Mouse (Mus musculus) CH12.LX (cell line): ENCODE measurements around the gene 1500009L16Rik. TPM values are rescaled to one million over a fixed set of nuclear protein-coding genes. Genes with fewer than 3 reads are reported as not detected.

Experiments used
- DNase-seq: peaks from one replicate; pipeline ENCODE4 v3.0.0-alpha.2; 2013; ENCODE audit errors: extremely low read depth
- H3K27ac ChIP-seq: 2 replicates; pipeline ENCODE4 v1.5.1; 2012; ENCODE audit warnings: low read depth, mild to moderate bottlenecking, control low read depth, moderate library complexity; ENCODE audit not compliant: insufficient read depth
- H3K27me3 ChIP-seq: replicated peaks from 2 replicates; pipeline ENCODE3; 2012; ENCODE audit warnings: inconsistent platforms
- H3K36me3 ChIP-seq, 2 experiments: replicated peaks in 1 of 2; 2 replicates each; pipeline versions ENCODE3 to v1.6.1; 2012; ENCODE audit warnings: inconsistent platforms in 1 of 2, low read length in 1 of 2, mild to moderate bottlenecking in 1 of 2, mixed read lengths in 1 of 2, moderate library complexity in 1 of 2; ENCODE audit not compliant: control insufficient read depth in 1 of 2, insufficient read depth in 1 of 2
- H3K4me1 ChIP-seq, 2 experiments: 2 replicates each; pipeline ENCODE4 v1.6.1; 2012; ENCODE audit warnings: inconsistent platforms in 1 of 2, moderate library complexity in 1 of 2; ENCODE audit not compliant: insufficient read depth in 2 of 2, control insufficient read depth in 1 of 2
- H3K4me2 ChIP-seq: 2 replicates; pipeline ENCODE4 v1.6.1; 2012; ENCODE audit warnings: low read depth, mild to moderate bottlenecking, control low read depth; ENCODE audit not compliant: poor library complexity, insufficient read depth, severe bottlenecking
- H3K4me3 ChIP-seq, 3 experiments: fragments of 150-350 bp in 1 of 3; sonication (generic) in 1 of 3; replicated peaks in 1 of 3; 2 replicates each; pipeline versions ENCODE3 to v1.5.1; 2011 to 2012; ENCODE audit warnings: low read depth in 2 of 3, low read length in 2 of 3, mild to moderate bottlenecking in 2 of 3, moderate library complexity in 2 of 3, control low read depth in 1 of 3, improper control_type of control experiment in 1 of 3, inconsistent platforms in 1 of 3, mixed read lengths in 1 of 3; ENCODE audit not compliant: poor library complexity in 1 of 3
- H3K79me2 ChIP-seq: replicated peaks from 2 replicates; pipeline ENCODE4 v1.6.1; 2012; ENCODE audit warnings: mild to moderate bottlenecking, moderate library complexity; ENCODE audit not compliant: control insufficient read depth, poor library complexity, insufficient read depth, severe bottlenecking; ENCODE audit errors: extremely low read depth
- H3K9ac ChIP-seq: 2 replicates; pipeline ENCODE4 v1.6.1; 2012; ENCODE audit warnings: low read depth, mild to moderate bottlenecking, control low read depth, moderate library complexity; ENCODE audit not compliant: insufficient read depth
- H3K9me3 ChIP-seq: replicated peaks from 2 replicates; pipeline ENCODE3; 2012; ENCODE audit warnings: low read length, inconsistent platforms, mixed read lengths
- CHD1 ChIP-seq: IDR thresholded peaks from 2 replicates; pipeline ENCODE4 v1.6.1; 2012; ENCODE audit warnings: low read depth, low read length, improper control_type of control experiment, inconsistent platforms
- CHD2 ChIP-seq: IDR thresholded peaks from 2 replicates; pipeline ENCODE4 v1.6.1; 2011; ENCODE audit warnings: low read length, improper control_type of control experiment
- CTCF ChIP-seq, 2 experiments: IDR thresholded peaks in 1 of 2; conservative IDR thresholded peaks in 1 of 2; 2 replicates each; pipeline ENCODE4 v1.5.1; 2011 to 2012; ENCODE audit warnings: low read depth in 2 of 2, low read length in 2 of 2, improper control_type of control experiment in 1 of 2, inconsistent platforms in 1 of 2, mild to moderate bottlenecking in 1 of 2, moderate library complexity in 1 of 2
- ELF1 ChIP-seq: IDR thresholded peaks from 2 replicates; pipeline ENCODE4 v1.6.1; 2014; ENCODE audit warnings: low read depth, mild to moderate bottlenecking, inconsistent platforms, low read length, improper control_type of control experiment
- EP300 ChIP-seq: IDR thresholded peaks from 2 replicates; pipeline ENCODE4 v1.6.1; 2011; ENCODE audit warnings: low read length, improper control_type of control experiment
- ETS1 ChIP-seq: conservative IDR thresholded peaks from 2 replicates; pipeline ENCODE4 v1.6.1; 2012; ENCODE audit warnings: low read depth, mild to moderate bottlenecking, inconsistent platforms, low read length, improper control_type of control experiment, moderate library complexity
- IRF4 ChIP-seq: IDR thresholded peaks from 2 replicates; pipeline ENCODE4 v1.6.1; 2014; ENCODE audit warnings: low read depth, mild to moderate bottlenecking, inconsistent platforms, low read length, improper control_type of control experiment
- KAT2A ChIP-seq: IDR thresholded peaks from 2 replicates; pipeline ENCODE4 v1.6.1; 2012; ENCODE audit warnings: low read length, improper control_type of control experiment, inconsistent platforms; ENCODE audit not compliant: insufficient replicate concordance
- MAFK ChIP-seq: IDR thresholded peaks from 2 replicates; pipeline ENCODE4 v1.6.1; 2011; ENCODE audit warnings: low read length, improper control_type of control experiment; ENCODE audit not compliant: insufficient replicate concordance
- MAZ ChIP-seq: IDR thresholded peaks from 2 replicates; pipeline ENCODE4 v1.6.1; 2012; ENCODE audit warnings: low read depth, mild to moderate bottlenecking, inconsistent platforms, low read length, improper control_type of control experiment, moderate library complexity
- MEF2A ChIP-seq: IDR thresholded peaks from 2 replicates; pipeline ENCODE4 v1.6.1; 2014; ENCODE audit warnings: low read depth, mild to moderate bottlenecking, inconsistent platforms, low read length, improper control_type of control experiment, borderline replicate concordance
- MXI1 ChIP-seq: IDR thresholded peaks from 2 replicates; pipeline ENCODE4 v1.6.1; 2011; ENCODE audit warnings: mild to moderate bottlenecking, low read depth, low read length, improper control_type of control experiment
- MYC ChIP-seq: IDR thresholded peaks from 2 replicates; pipeline ENCODE4 v1.6.1; 2011; ENCODE audit warnings: low read depth, mild to moderate bottlenecking, improper control_type of control experiment, low read length
- NELFE ChIP-seq: IDR thresholded peaks from 2 replicates; pipeline ENCODE4 v1.6.1; 2011; ENCODE audit warnings: low read depth, low read length, improper control_type of control experiment
- PAX5 ChIP-seq: IDR thresholded peaks from 2 replicates; pipeline ENCODE4 v1.6.1; 2012; ENCODE audit warnings: low read length, inconsistent platforms, mixed read lengths
- POLR2A ChIP-seq: IDR thresholded peaks from 2 replicates; pipeline ENCODE4 v1.6.1; 2011; ENCODE audit warnings: low read depth, mild to moderate bottlenecking, improper control_type of control experiment, low read length
- POLR2AphosphoS2 ChIP-seq: IDR thresholded peaks from 2 replicates; pipeline ENCODE4 v1.6.1; 2011; ENCODE audit warnings: low read depth, low read length, improper control_type of control experiment
- RAD21 ChIP-seq: IDR thresholded peaks from 2 replicates; pipeline ENCODE4 v1.6.1; 2011; ENCODE audit warnings: low read depth, mild to moderate bottlenecking, low read length, improper control_type of control experiment, moderate library complexity
- SMC3 ChIP-seq: IDR thresholded peaks from 2 replicates; pipeline ENCODE4 v1.6.1; 2011; ENCODE audit warnings: low read depth, low read length, improper control_type of control experiment
- TCF12 ChIP-seq: IDR thresholded peaks from 2 replicates; pipeline ENCODE4 v1.6.1; 2014; ENCODE audit warnings: low read depth, mild to moderate bottlenecking, inconsistent platforms, low read length, improper control_type of control experiment
- USF2 ChIP-seq: conservative IDR thresholded peaks from 2 replicates; pipeline ENCODE4 v1.6.1; 2011; ENCODE audit warnings: low read depth, low read length, improper control_type of control experiment
- ZC3H11A ChIP-seq: IDR thresholded peaks from 2 replicates; pipeline ENCODE4 v1.6.1; 2012; ENCODE audit warnings: low read depth, mild to moderate bottlenecking, inconsistent platforms, low read length, improper control_type of control experiment
- ZKSCAN1 ChIP-seq: IDR thresholded peaks from 2 replicates; pipeline ENCODE4 v1.6.1; 2012; ENCODE audit warnings: low read depth, inconsistent platforms, low read length, improper control_type of control experiment, borderline replicate concordance
- ZMIZ1 ChIP-seq: IDR thresholded peaks from 2 replicates; pipeline ENCODE4 v1.6.1; 2012; ENCODE audit warnings: low read depth, mild to moderate bottlenecking, inconsistent platforms, low read length, improper control_type of control experiment
- dilution Hi-C: fragments of 300-500 bp; cut with MboI; formaldehyde crosslinking; loops from 2 replicates; pipeline ENCODE4 v1.14.3; 2020; ENCODE audit warnings: low sequenced_read_pairs; ENCODE audit not compliant: extremely low pct_unique_long_range_greater_than_20kb, extremely low pct_ligation_motif_present
- in situ Hi-C: fragments of 300-500 bp; cut with MboI; formaldehyde crosslinking; loops from 3 replicates; pipeline ENCODE4 v1.14.3; 2019; ENCODE audit warnings: low sequenced_read_pairs, low pct_ligation_motif_present, low pct_unique_long_range_greater_than_20kb, mixed read lengths
- polyA plus RNA-seq: library from polyadenylated mRNA; unstranded; fragments of >175 nt; gene quantifications from 2 replicates; pipeline ENCODE4 v1.2.1, GENCODE M21; 2012; ENCODE audit warnings: low read depth; ENCODE audit not compliant: insufficient read length
- total RNA-seq, 2 experiments: library from RNA; depleted of rRNA; stranded (reverse); fragments of 300-350 nt in 1 of 2; fragments of >200 nt in 1 of 2; gene quantifications; 2 replicates each; pipeline ENCODE4 v1.2.3; 2012 to 2014

1500009L16Rik gene
- total and polyA plus RNA-seq, 3 experiments = 0.34 to 1.2 (median 0.89) TPM

DNA sequence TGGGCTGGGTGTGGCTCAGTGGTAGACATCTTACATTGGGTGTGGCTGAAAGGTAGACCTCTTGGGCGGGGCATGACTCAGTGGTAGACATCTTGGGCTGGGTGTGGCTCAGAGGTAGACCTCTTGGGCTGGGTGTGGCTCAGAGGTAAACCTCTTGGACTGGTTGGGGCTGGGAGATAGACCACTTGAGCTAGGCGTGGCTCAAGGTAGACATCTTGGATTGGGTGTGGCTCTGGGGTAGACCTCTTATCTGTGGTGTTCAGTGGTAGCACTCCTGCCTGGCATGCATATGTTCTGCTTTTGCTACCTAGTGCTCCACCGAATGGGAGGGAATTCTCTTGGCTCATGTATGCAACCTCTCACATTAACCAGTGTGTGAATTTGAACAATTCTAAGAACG lies 11.1 kb downstream of the 1500009L16Rik start:
- dilution Hi-C loops = no loop called here

GRCm38 (mm10) chr10:83738996-83739655 lies 16.5 kb downstream of the 1500009L16Rik start:
- DNase-seq = no peak
- no peak overlapping the region for H3K4me3 ChIP-seq
- H3K79me2 ChIP-seq = no peaks in the 10 kb centered on the region
- in situ Hi-C loops (no loop called here), dilution Hi-C loops (no loop called here)
- TF ChIP-seq POLR2AphosphoS2 = no peak
- no peak for TF ChIP-seq SMC3
- TF ChIP-seq EP300 = no peak
- TF ChIP-seq IRF4 = no peak
- TF ChIP-seq MEF2A = no peak
- no peak for TF ChIP-seq KAT2A
- TF ChIP-seq MXI1 = no peak
- TF ChIP-seq RAD21 = no peak
- no peak for TF ChIP-seq ELF1
- no peak for TF ChIP-seq NELFE
- TF ChIP-seq TCF12 = no peak
- TF ChIP-seq PAX5 = no peak
- no peak for TF ChIP-seq CHD2
- no peak for TF ChIP-seq MAFK
- TF ChIP-seq ZC3H11A = no peak
- TF ChIP-seq ETS1 = no peak
- no peak for TF ChIP-seq ZMIZ1
- no peak for TF ChIP-seq MAZ
- TF ChIP-seq USF2 = no peak
- TF ChIP-seq CTCF (conservative IDR thresholded peaks at IDR 0.05 in 1 of 2, IDR thresholded peaks at IDR 0.05 in 1 of 2; ENCODE audit: low read depth in 2 of 2, low read length in 2 of 2) = no peak
- no peak overlapping the region for H3K27ac ChIP-seq
- H3K27me3 ChIP-seq = no peaks in the 10 kb centered on the region
- H3K9ac ChIP-seq = no peak overlapping the region
- no peak overlapping the region for H3K4me2 ChIP-seq
- no peaks in the 10 kb centered on the region for H3K36me3 ChIP-seq
- peaks cover 0 to 6% of the 10 kb centered on the region in 2 experiments; a peak in 1 of 4 replicates for H3K4me1 ChIP-seq
- peaks cover 13% of the 10 kb centered on the region for H3K9me3 ChIP-seq

More for the DNA sequence above, 11.1 kb downstream of the 1500009L16Rik start:
- no peak overlapping the region for H3K9ac ChIP-seq
- TF ChIP-seq POLR2A (no peak), ZKSCAN1 (no peak), CHD1 (no peak), POLR2AphosphoS2 (no peak), MYC (no peak)
- in situ Hi-C loops = no loop called here
- no peak for DNase-seq
- H3K4me2 ChIP-seq = no peak overlapping the region
- H3K9me3 ChIP-seq = no peaks in the 10 kb centered on the region
- no peak overlapping the region for H3K27ac ChIP-seq
- H3K36me3 ChIP-seq = no peaks in the 10 kb centered on the region
- no peak overlapping the region for H3K4me3 ChIP-seq
- no peaks in the 10 kb centered on the region for H3K27me3 ChIP-seq
- H3K4me1 ChIP-seq = peaks cover 3 to 6% of the 10 kb centered on the region in 2 experiments; a peak in 3 of 4 replicates
- H3K79me2 ChIP-seq = no peaks in the 10 kb centered on the region
